Mouse (Mus musculus) bone marrow, adult 2 months (tissue): ENCODE results near the gene Nradd. TPM values are rescaled to one million over a fixed set of nuclear protein-coding genes. Genes with fewer than 3 reads are reported as not detected.

Experiments
- H3K27ac ChIP-seq: fragments of 200-500 bp; 2 replicates; pipeline ENCODE4 v1.5.1; 2012; ENCODE audit warnings: low read depth, mild to moderate bottlenecking, control low read depth, inconsistent platforms, low read length; ENCODE audit not compliant: control insufficient read depth, poor library complexity, insufficient read depth
- H3K4me1 ChIP-seq: fragments of 200-500 bp; 2 replicates; pipeline ENCODE4 v1.6.1; 2011; ENCODE audit warnings: low read length; ENCODE audit not compliant: control insufficient read depth, insufficient read depth
- H3K4me3 ChIP-seq: fragments of 200-500 bp; replicated peaks from 2 replicates; pipeline ENCODE3; 2011; ENCODE audit warnings: mild to moderate bottlenecking, low read depth, low read length, control low read depth; ENCODE audit not compliant: control insufficient read depth
- CTCF ChIP-seq: fragments of 200-500 bp; IDR thresholded peaks from 2 replicates; pipeline ENCODE4 v1.5.1; 2011; ENCODE audit warnings: low read length, control low read depth; ENCODE audit not compliant: control insufficient read depth, insufficient read depth
- POLR2A ChIP-seq: fragments of 200-500 bp; IDR thresholded peaks from 2 replicates; pipeline ENCODE4 v1.6.1; 2011; ENCODE audit warnings: low read depth, mild to moderate bottlenecking, control low read depth, low read length, borderline replicate concordance; ENCODE audit not compliant: control insufficient read depth
- WGBS: fragments of 180-500 bp; shearing (Covaris S2); methylation state at CpG from one replicate; pipeline ENCODE4 v1.1.7; 2018; 5-methylcytosine and 5-hydroxymethylcytosine counted together
- polyA plus RNA-seq: library from polyadenylated mRNA; stranded (reverse); fragments of >200 nt; gene quantifications from 2 replicates; pipeline ENCODE4 v1.2.4, GENCODE M21; 2011; ENCODE audit warnings: low replicate concordance; ENCODE audit not compliant: missing spikeins, insufficient read depth, insufficient read length

Gene Nradd
- polyA plus RNA-seq, 1 experiment: 23.7 TPM

- Histone ChIP-seq H3K27ac (no peak overlapping the region), H3K4me3 (no peak overlapping the region), H3K4me1 (no peaks in the 10 kb centered on the region)
- 92% methylated on average over 30 of the region's 30 CpGs for WGBS
- TF ChIP-seq CTCF: no peak
- no peak for TF ChIP-seq POLR2A
These were observed 7.5 kb upstream of the Nradd start for GRCm38 (mm10) chr9:110631651-110632275.

GRCm38 (mm10) chr9:110631191-110631590, 6.9 kb upstream of the Nradd start:
- TF ChIP-seq CTCF: peak; percentile 62
- no peak for TF ChIP-seq POLR2A
- no peaks in the 10 kb centered on the region for H3K4me1 ChIP-seq
- H3K27ac ChIP-seq: no peak overlapping the region
- H3K4me3 ChIP-seq: no peak overlapping the region
- 77% methylated on average over 10 of the region's 10 CpGs for WGBS

- Histone ChIP-seq H3K4me1 (no peaks in the 10 kb centered on the region), H3K27ac (no peak overlapping the region), H3K4me3 (no peak overlapping the region)
- TF ChIP-seq POLR2A: no peak
- WGBS: 91% methylated on average over 15 of the region's 15 CpGs
These were observed 5.9 kb upstream of the Nradd start for GRCm38 (mm10) chr9:110630171-110630570.

- H3K4me1 ChIP-seq: no peaks in the 10 kb centered on the region
- H3K4me3 ChIP-seq: no peak overlapping the region
- no peak overlapping the region for H3K27ac ChIP-seq
- no peak for TF ChIP-seq CTCF
- 87% methylated on average over 11 of the region's 11 CpGs for WGBS
These were observed 1.2 kb upstream of the Nradd start for GRCm38 (mm10) chr9:110625350-110625908.

GRCm38 (mm10) chr9:110623416-110624195, 646 bp downstream of the Nradd start:
- H3K4me3 ChIP-seq: no peak overlapping the region
- no peak overlapping the region; the same call in 1 of the 2 replicates for H3K27ac ChIP-seq
- WGBS: 79% methylated on average over 8 of the region's 8 CpGs
- no peaks in the 10 kb centered on the region for H3K4me1 ChIP-seq
- TF ChIP-seq CTCF (no peak), POLR2A (no peak)

GRCm38 (mm10) chr9:110622621-110623219, 1.5 kb downstream of the Nradd start:
- no peak overlapping the region for H3K27ac ChIP-seq
- WGBS: 78% methylated on average over 12 of the region's 12 CpGs
- H3K4me1 ChIP-seq: no peaks in the 10 kb centered on the region
- H3K4me3 ChIP-seq: no peak overlapping the region
- TF ChIP-seq POLR2A (no peak), CTCF (no peak)

GRCm38 (mm10) chr9:110620685-110621084, 3.6 kb downstream of the Nradd start:
- WGBS: 84% methylated on average over 7 of the region's 7 CpGs
- H3K4me1 ChIP-seq: no peaks in the 10 kb centered on the region
- no peak overlapping the region for H3K4me3 ChIP-seq
- no peak overlapping the region for H3K27ac ChIP-seq
- no peak for TF ChIP-seq CTCF
- no peak for TF ChIP-seq POLR2A

- Histone ChIP-seq H3K27ac (no peak overlapping the region), H3K4me3 (no peak overlapping the region), H3K4me1 (no peaks in the 10 kb centered on the region)
- 80% methylated on average over 7 of the region's 7 CpGs for WGBS
- TF ChIP-seq POLR2A (no peak), CTCF (peak; percentile 29; the same call in 1 of the 2 replicates)
These were observed 4.1 kb downstream of the Nradd start for GRCm38 (mm10) chr9:110620180-110620579.
